Mouse (Mus musculus) lung, postnatal 0 days (tissue): Measurements from ENCODE around the gene Ergic3. TPM values are rescaled to one million over a fixed set of nuclear protein-coding genes. Genes with fewer than 3 reads are reported as not detected.

Experiments
- ATAC-seq: fragments of 200-750 bp; cut with Nextera tagmentation; 2 replicates; pipeline ENCODE4 v1.8.0; 2017; ENCODE audit warnings: moderate library complexity
- DNase-seq: peaks from one replicate; pipeline ENCODE4 v3.0.0-alpha.2; 2016; ENCODE audit warnings: low spot score
- H3K27ac ChIP-seq: fragments of 300-500 bp; sonication (generic); 2 replicates; pipeline ENCODE4 v1.5.1; 2014; ENCODE audit warnings: antibody characterized with exemption, mild to moderate bottlenecking, low read length, mixed read lengths
- H3K27me3 ChIP-seq: fragments of 300-500 bp; sonication (generic); replicated peaks from 2 replicates; pipeline ENCODE4 v1.6.1; 2014; ENCODE audit warnings: low read length, mixed read lengths; ENCODE audit not compliant: insufficient read depth
- H3K36me3 ChIP-seq: fragments of 300-500 bp; sonication (generic); 2 replicates; pipeline ENCODE4 v1.6.1; 2014; ENCODE audit warnings: low read length, mixed read lengths; ENCODE audit not compliant: insufficient read depth
- H3K4me1 ChIP-seq: fragments of 300-500 bp; sonication (generic); 2 replicates; pipeline ENCODE4 v1.6.1; 2014; ENCODE audit warnings: antibody characterized with exemption, low read depth, low read length, mixed read lengths; ENCODE audit not compliant: insufficient read depth
- H3K4me2 ChIP-seq: fragments of 300-500 bp; sonication (generic); replicated peaks from 2 replicates; pipeline ENCODE4 v1.6.1; 2014; ENCODE audit warnings: low read depth, mild to moderate bottlenecking, low read length, moderate library complexity, mixed read lengths
- H3K4me3 ChIP-seq: fragments of 300-500 bp; sonication (generic); 2 replicates; pipeline ENCODE4 v1.5.1; 2014; ENCODE audit warnings: low read depth, low read length
- H3K9ac ChIP-seq: fragments of 300-500 bp; sonication (generic); replicated peaks from 2 replicates; pipeline ENCODE4 v1.6.1; 2014; ENCODE audit warnings: low read depth, mild to moderate bottlenecking
- H3K9me3 ChIP-seq: fragments of 300-500 bp; sonication (generic); 2 replicates; pipeline ENCODE4 v1.6.1; 2016; ENCODE audit warnings: low read length, mixed read lengths
- CTCF ChIP-seq: IDR thresholded peaks from 2 replicates; pipeline ENCODE4 v1.5.1; 2016; ENCODE audit warnings: antibody characterized with exemption, mild to moderate bottlenecking
- EP300 ChIP-seq: IDR thresholded peaks from 2 replicates; pipeline ENCODE4 v1.6.1; 2016; ENCODE audit warnings: antibody characterized with exemption, mild to moderate bottlenecking, control low read depth
- WGBS: fragments of 180-500 bp; shearing (Covaris S2); extraction: QIAGEN DNeasy Blood & Tissue Kit; methylation state at CpG from one replicate; pipeline ENCODE4 v1.1.7; 2014; 5-methylcytosine and 5-hydroxymethylcytosine counted together
- polyA plus RNA-seq: library from polyadenylated mRNA; unstranded; fragments of >200 nt; fragmentation: Nextera tagmentation; extraction: Ambion mirVana; gene quantifications from 2 replicates; pipeline ENCODE4 v1.2.1, GENCODE M21; 2015

Ergic3 gene
- 168 and 181 TPM in 2 replicates for polyA plus RNA-seq

- DNase-seq = peak; percentile 98
- peak within 1 kb of the TSS; percentile 78 for H3K4me2 ChIP-seq
Measured at GRCm38 (mm10) chr2:156007888-156008532, at the start of gene Ergic3, which contains the start of gene 6430550D23Rik. TSS of gene Ergic3 (plus strand) at chr2:156008045. TSS of gene 6430550D23Rik (minus strand) at chr2:156007977.

GRCm38 (mm10) chr2:155959981-155960380 lies 47.9 kb upstream of the Ergic3 start:
- Histone ChIP-seq H3K9me3 (no peaks in the 10 kb centered on the region), H3K4me1 (no peaks in the 10 kb centered on the region), H3K27me3 (no peaks in the 10 kb centered on the region), H3K4me2 (no peak overlapping the region), H3K4me3 (no peak overlapping the region), H3K27ac (no peak overlapping the region), H3K36me3 (peaks cover 5% of the 10 kb centered on the region), H3K9ac (no peak overlapping the region)
- WGBS = 77% methylated on average over 5 of the region's 5 CpGs
- ATAC-seq (no peak), DNase-seq (no peak)
- no peak for TF ChIP-seq EP300
- TF ChIP-seq CTCF = no peak

More at GRCm38 (mm10) chr2:156007888-156008532, at the start of gene Ergic3, which contains the start of gene 6430550D23Rik:
- Histone ChIP-seq H3K9me3 (no peaks in the 10 kb centered on the region), H3K27me3 (no peaks in the 10 kb centered on the region), H3K36me3 (peaks cover 24% of the 10 kb centered on the region; the same call in 1 of the 2 replicates), H3K9ac (peak within 1 kb of the TSS; percentile 74), H3K4me3 (peak within 1 kb of the TSS; percentile 85), H3K4me1 (peaks cover 6% of the 10 kb centered on the region; the same call in 1 of the 2 replicates), H3K27ac (peak within 1 kb of the TSS; percentile 75)
- ATAC-seq = peak; percentile 100
- TF ChIP-seq EP300 (no peak), CTCF (0 out of 2 replicates have a peak, but pooled peaks have one; percentile 8)
- 1% methylated on average over 38 of the region's 45 CpGs for WGBS

GRCm38 (mm10) chr2:155961862-155962261 lies 46.0 kb upstream of the Ergic3 start:
- 87% methylated on average over 10 of the region's 10 CpGs for WGBS
- no peaks in the 10 kb centered on the region for H3K27me3 ChIP-seq
- peaks cover 18% of the 10 kb centered on the region for H3K36me3 ChIP-seq
- no peak overlapping the region for H3K9ac ChIP-seq
- no peak overlapping the region for H3K4me2 ChIP-seq
- DNase-seq (no peak), ATAC-seq (no peak)
- no peak for TF ChIP-seq EP300
- no peak for TF ChIP-seq CTCF
- no peak overlapping the region for H3K27ac ChIP-seq
- H3K4me1 ChIP-seq = no peaks in the 10 kb centered on the region
- no peak overlapping the region for H3K4me3 ChIP-seq
- no peaks in the 10 kb centered on the region for H3K9me3 ChIP-seq

- Histone ChIP-seq H3K27me3 (no peaks in the 10 kb centered on the region), H3K4me1 (no peaks in the 10 kb centered on the region), H3K27ac (no peak overlapping the region), H3K9me3 (no peaks in the 10 kb centered on the region), H3K4me3 (no peak overlapping the region), H3K4me2 (no peak overlapping the region), H3K36me3 (peaks cover 21% of the 10 kb centered on the region), H3K9ac (no peak overlapping the region)
- 50% methylated on average over 1 of the region's 1 CpGs for WGBS
- DNase-seq = peak; percentile 33
- no peak for ATAC-seq
- TF ChIP-seq CTCF = peak; percentile 66
- no peak for TF ChIP-seq EP300
Measured at GRCm38 (mm10) chr2:155962991-155963390, 44.9 kb upstream of the Ergic3 start.

- no peaks in the 10 kb centered on the region for H3K4me1 ChIP-seq
- no peak for DNase-seq
- WGBS = 83% methylated on average over 6 of the region's 6 CpGs
- H3K4me3 ChIP-seq = no peak overlapping the region
- no peaks in the 10 kb centered on the region for H3K9me3 ChIP-seq
- no peak overlapping the region for H3K4me2 ChIP-seq
- H3K36me3 ChIP-seq = peaks cover 42% of the 10 kb centered on the region
- no peaks in the 10 kb centered on the region for H3K27me3 ChIP-seq
- TF ChIP-seq CTCF (no peak), EP300 (no peak)
- no peak for ATAC-seq
- no peak overlapping the region for H3K27ac ChIP-seq
- H3K9ac ChIP-seq = no peak overlapping the region
Measured at GRCm38 (mm10) chr2:155973348-155973747, 34.5 kb upstream of the Ergic3 start.

GRCm38 (mm10) chr2:155974087-155974731 lies 33.6 kb upstream of the Ergic3 start:
- Histone ChIP-seq H3K27me3 (no peaks in the 10 kb centered on the region), H3K9ac (no peak overlapping the region), H3K4me2 (no peak overlapping the region), H3K4me3 (no peak overlapping the region), H3K9me3 (no peaks in the 10 kb centered on the region), H3K27ac (no peak overlapping the region), H3K4me1 (no peaks in the 10 kb centered on the region), H3K36me3 (peaks cover 38% of the 10 kb centered on the region; the same call in 1 of the 2 replicates)
- no peak for ATAC-seq
- TF ChIP-seq EP300 (no peak), CTCF (peak; percentile 14; the same call in 1 of the 2 replicates)
- WGBS = 76% methylated on average over 14 of the region's 14 CpGs
- DNase-seq = no peak
